Mouse (Mus musculus) CD8-positive naive resting alpha-beta T cell, adult 57 days (primary cell): ENCODE measurements around the gene Steap4. TPM values are rescaled to one million over a fixed set of nuclear protein-coding genes. Genes with fewer than 3 reads are reported as not detected.

ENCODE experiments used
- total RNA-seq: library from RNA; stranded (reverse); gene quantifications from one replicate; pipeline ENCODE4 v1.2.4, GENCODE M21; 2023

The Steap4 gene
- 0.31 TPM for total RNA-seq

GRCm38 (mm10) chr5:7960176-7960575, at the start of gene Steap4:
Gene Steap4, plus strand, starts transcription at chr5:7960457.

Other genes starting within 250 kb of the Steap4 start
- gene Sri, start 85.6 kb downstream of the Steap4 start, total RNA-seq = 246 TPM